Mouse (Mus musculus) lung, adult 2 months (tissue): Measurements from ENCODE around the gene Arntl.
A peak's percentile ranks its signal among the peaks of the same experiment; 100 is the strongest.

Experiments used
- CTCF ChIP-seq: fragments of 200-500 bp; IDR thresholded peaks from 2 replicates; pipeline ENCODE4 v1.5.1; 2011; ENCODE audit warnings: mild to moderate bottlenecking, low read length, control low read depth; ENCODE audit not compliant: insufficient read depth
- POLR2A ChIP-seq: fragments of 200-500 bp; IDR thresholded peaks from 2 replicates; pipeline ENCODE4 v1.6.1; 2011; ENCODE audit warnings: low read depth, mild to moderate bottlenecking, control low read depth, low read length, borderline replicate concordance; ENCODE audit errors: extremely low read depth

DNA sequence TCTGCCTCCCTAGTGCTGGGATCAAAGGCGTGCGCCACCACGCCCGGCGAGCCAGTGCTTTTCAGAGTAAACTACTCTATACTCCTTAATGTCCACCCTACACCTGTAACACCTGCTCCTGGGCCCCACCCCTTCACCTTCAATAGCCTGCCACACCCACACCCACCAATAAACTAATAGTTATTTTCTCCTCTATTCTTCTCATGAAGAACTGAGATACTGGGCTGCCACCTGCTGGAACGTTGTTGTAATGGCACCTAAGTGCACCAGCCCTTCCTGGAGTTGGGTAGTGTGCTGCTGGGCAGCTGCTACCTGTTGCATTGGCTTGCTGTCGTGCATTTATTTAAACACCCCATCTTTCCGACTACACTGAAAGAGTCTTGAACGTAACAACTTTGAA lies 61.0 kb downstream of the Arntl start:
- TF ChIP-seq CTCF (peak; percentile 81), POLR2A (no peak)
